Mouse (Mus musculus) liver, postnatal 0 days (tissue): ENCODE measurements around the gene Fbxl16. TPM values are rescaled to one million over a fixed set of nuclear protein-coding genes. Genes with fewer than 3 reads are reported as not detected.
A peak's percentile ranks its signal among the peaks of the same experiment; 100 is the strongest.

ENCODE experiments used
- ATAC-seq: fragments of 200-750 bp; cut with Nextera tagmentation; 2 replicates; pipeline ENCODE4 v1.8.0; 2017; ENCODE audit warnings: mild to moderate bottlenecking, moderate library complexity
- DNase-seq: peaks from one replicate; pipeline ENCODE4 v3.0.0-alpha.2; 2016
- H3K27ac ChIP-seq: fragments of 300-500 bp; sonication (generic); 2 replicates; pipeline ENCODE4 v1.5.1; 2014; ENCODE audit warnings: antibody characterized with exemption, moderate library complexity, mild to moderate bottlenecking, low read depth
- H3K27me3 ChIP-seq: fragments of 300-500 bp; sonication (generic); 2 replicates; pipeline ENCODE4 v1.6.1; 2014; ENCODE audit warnings: low read length, control low read depth, mixed read lengths; ENCODE audit not compliant: insufficient read depth
- H3K36me3 ChIP-seq: fragments of 300-500 bp; sonication (generic); replicated peaks from 2 replicates; pipeline ENCODE4 v1.6.1; 2014; ENCODE audit warnings: mild to moderate bottlenecking, control low read depth, low read length, moderate library complexity, mixed read lengths; ENCODE audit not compliant: insufficient read depth
- H3K4me1 ChIP-seq: fragments of 300-500 bp; sonication (generic); 2 replicates; pipeline ENCODE4 v1.6.1; 2014; ENCODE audit warnings: antibody characterized with exemption, mild to moderate bottlenecking, control low read depth; ENCODE audit not compliant: insufficient read depth
- H3K4me2 ChIP-seq: fragments of 300-500 bp; sonication (generic); 2 replicates; pipeline ENCODE4 v1.6.1; 2014; ENCODE audit warnings: low read depth, mild to moderate bottlenecking, low read length, moderate library complexity, mixed read lengths
- H3K4me3 ChIP-seq: fragments of 300-500 bp; sonication (generic); 2 replicates; pipeline ENCODE4 v1.5.1; 2014; ENCODE audit warnings: low read depth, low read length
- H3K9ac ChIP-seq: fragments of 300-500 bp; sonication (generic); replicated peaks from 2 replicates; pipeline ENCODE4 v1.6.1; 2014; ENCODE audit warnings: mild to moderate bottlenecking, moderate library complexity
- H3K9me3 ChIP-seq: fragments of 300-500 bp; sonication (generic); 2 replicates; pipeline ENCODE4 v1.6.1; 2016; ENCODE audit warnings: mild to moderate bottlenecking, control low read depth, low read length, mixed read lengths
- CTCF ChIP-seq: sonication (generic); IDR thresholded peaks from 2 replicates; pipeline ENCODE4 v1.5.1; 2016; ENCODE audit warnings: antibody characterized with exemption, low read depth
- EP300 ChIP-seq: IDR thresholded peaks from 2 replicates; pipeline ENCODE4 v1.6.1; 2016; ENCODE audit warnings: antibody characterized with exemption, low read depth, mild to moderate bottlenecking
- WGBS: fragments of 180-500 bp; shearing (Covaris S2); extraction: QIAGEN DNeasy Blood & Tissue Kit; methylation state at CpG from one replicate; pipeline ENCODE4 v1.1.7; 2014; ENCODE audit not compliant: insufficient replicate concordance; 5-methylcytosine and 5-hydroxymethylcytosine counted together
- polyA plus RNA-seq: library from polyadenylated mRNA; unstranded; fragments of >200 nt; fragmentation: Nextera tagmentation; extraction: Ambion mirVana; gene quantifications from 2 replicates; pipeline ENCODE4 v1.2.1, GENCODE M21; 2015

Gene Fbxl16
- polyA plus RNA-seq, 1 experiment from 2014 or later: 0.05 TPM

GRCm38 (mm10) chr17:25792615-25793014 lies 16.3 kb upstream of the Fbxl16 start, which contains the start of gene Fam173a:
Fam173a (minus strand) TSS chr17:25792901.
- Histone ChIP-seq H3K4me2 (peak within 1 kb of the TSS; percentile 98), H3K27me3 (no peaks in the 10 kb centered on the region), H3K4me3 (peak within 1 kb of the TSS; percentile 79), H3K27ac (peak within 1 kb of the TSS; percentile 88), H3K9me3 (no peaks in the 10 kb centered on the region), H3K4me1 (peaks cover 27% of the 10 kb centered on the region), H3K36me3 (peaks cover 4% of the 10 kb centered on the region; the same call in 1 of the 2 replicates), H3K9ac (peak within 1 kb of the TSS; percentile 77)
- ATAC-seq (peak; percentile 75), DNase-seq (peak; percentile 83)
- 3% methylated on average over 14 of the region's 14 CpGs for WGBS
- TF ChIP-seq EP300: no peak
- TF ChIP-seq CTCF: no peak

- H3K36me3 ChIP-seq: peaks cover 4% of the 10 kb centered on the region; the same call in 1 of the 2 replicates
- no peak overlapping the region for H3K4me3 ChIP-seq
- no peak overlapping the region for H3K27ac ChIP-seq
- peaks cover 27% of the 10 kb centered on the region for H3K4me1 ChIP-seq
- ATAC-seq (no peak), DNase-seq (no peak)
- H3K9me3 ChIP-seq: no peaks in the 10 kb centered on the region
- 82% methylated on average over 13 of the region's 13 CpGs for WGBS
- H3K9ac ChIP-seq: no peak overlapping the region
- TF ChIP-seq EP300: no peak
- TF ChIP-seq CTCF: no peak
- no peak overlapping the region for H3K4me2 ChIP-seq
- no peaks in the 10 kb centered on the region for H3K27me3 ChIP-seq
Observed at GRCm38 (mm10) chr17:25794197-25794596, 14.7 kb upstream of the Fbxl16 start.

GRCm38 (mm10) chr17:25794998-25795397 lies 13.9 kb upstream of the Fbxl16 start:
- WGBS: 86% methylated on average over 17 of the region's 17 CpGs
- H3K27me3 ChIP-seq: no peaks in the 10 kb centered on the region
- H3K9ac ChIP-seq: no peak overlapping the region
- no peak overlapping the region for H3K4me2 ChIP-seq
- TF ChIP-seq EP300: no peak
- TF ChIP-seq CTCF: no peak
- no peaks in the 10 kb centered on the region for H3K36me3 ChIP-seq
- peaks cover 27% of the 10 kb centered on the region for H3K4me1 ChIP-seq
- no peak overlapping the region for H3K27ac ChIP-seq
- DNase-seq (no peak), ATAC-seq (no peak)
- H3K9me3 ChIP-seq: no peaks in the 10 kb centered on the region
- no peak overlapping the region for H3K4me3 ChIP-seq

GRCm38 (mm10) chr17:25795609-25796092 lies 13.2 kb upstream of the Fbxl16 start, which contains the start of gene AC134908.4:
AC134908.4 (minus strand) TSS chr17:25795659.
- peaks cover 27% of the 10 kb centered on the region for H3K4me1 ChIP-seq

GRCm38 (mm10) chr17:25796211-25796771 lies 12.6 kb upstream of the Fbxl16 start:
- Histone ChIP-seq H3K9me3 (no peaks in the 10 kb centered on the region), H3K4me3 (peak overlapping the region; percentile 89), H3K4me1 (peaks cover 25% of the 10 kb centered on the region), H3K27me3 (0 out of 2 replicates have a peak, but pooled peaks cover 1% of the 10 kb centered on the region), H3K4me2 (peak overlapping the region; percentile 98), H3K27ac (no peak overlapping the region), H3K9ac (peak overlapping the region; percentile 72), H3K36me3 (no peaks in the 10 kb centered on the region)
- TF ChIP-seq CTCF (no peak), EP300 (no peak)
- WGBS: under 1% methylated on average over 37 of the region's 37 CpGs
- ATAC-seq (peak; percentile 1; the same call in 1 of the 2 replicates), DNase-seq (no peak)

More at GRCm38 (mm10) chr17:25795609-25796092, 13.2 kb upstream of the Fbxl16 start, which contains the start of gene AC134908.4:
- Histone ChIP-seq H3K4me2 (peak within 1 kb of the TSS; percentile 98), H3K9ac (peak within 1 kb of the TSS; percentile 72), H3K9me3 (no peaks in the 10 kb centered on the region), H3K27ac (no peak within 1 kb of the TSS), H3K27me3 (no peaks in the 10 kb centered on the region), H3K4me3 (peak within 1 kb of the TSS; percentile 89), H3K36me3 (no peaks in the 10 kb centered on the region)
- WGBS: 46% methylated on average over 6 of the region's 6 CpGs
- DNase-seq: no peak
- TF ChIP-seq EP300: no peak
- no peak for TF ChIP-seq CTCF
- ATAC-seq: no peak

GRCm38 (mm10) chr17:25796951-25797369 lies 11.9 kb upstream of the Fbxl16 start, which contains the start of gene Metrn:
Metrn (minus strand) TSS chr17:25797136.
- H3K9ac ChIP-seq: peak within 1 kb of the TSS; percentile 72
- TF ChIP-seq CTCF (no peak), EP300 (no peak)
- H3K9me3 ChIP-seq: no peaks in the 10 kb centered on the region
- under 1% methylated on average over 34 of the region's 35 CpGs for WGBS
- ATAC-seq (peak; percentile 67), DNase-seq (peak; percentile 91)
- H3K4me2 ChIP-seq: peak within 1 kb of the TSS; percentile 98
- H3K4me1 ChIP-seq: peaks cover 22% of the 10 kb centered on the region
- H3K4me3 ChIP-seq: peak within 1 kb of the TSS; percentile 89
- 0 out of 2 replicates have a peak, but pooled peaks cover 4% of the 10 kb centered on the region for H3K27me3 ChIP-seq
- no peaks in the 10 kb centered on the region for H3K36me3 ChIP-seq
- H3K27ac ChIP-seq: no peak within 1 kb of the TSS
